Mouse (Mus musculus): ENCODE results near the gene Soat2.

- no peak for TF ChIP-seq CTCF (IDR thresholded peaks at IDR 0.05; ENCODE audit: borderline replicate concordance, control insufficient read depth, extremely low read depth, insufficient read depth, low read length, poor library complexity)
- TF ChIP-seq POLR2A (IDR thresholded peaks at IDR 0.05; ENCODE audit: control insufficient read depth, extremely low read depth, insufficient read depth, low read length, poor library complexity): no peak
Observed at GRCm38 (mm10) chr15:102110701-102111494, 39.4 kb upstream of the Soat2 start.
